Mouse (Mus musculus) kidney, adult 2 months (tissue): ENCODE results near the gene Plin4.
"Not testable (repeated sequence)": the region's sequence is repeated elsewhere in the genome, so short reads cannot be mapped to it uniquely, and the experiment has no call there.

Experiments used
- CTCF ChIP-seq: fragments of 200-500 bp; conservative IDR thresholded peaks from 2 replicates; pipeline ENCODE4 v1.5.1; 2011; ENCODE audit warnings: low read depth, mild to moderate bottlenecking, control low read depth, low read length, moderate library complexity, mixed read lengths; ENCODE audit not compliant: insufficient read depth, insufficient read length
- POLR2A ChIP-seq: fragments of 200-500 bp; IDR thresholded peaks from one replicate; pipeline ENCODE4 v1.6.1; 2011; ENCODE audit warnings: low read depth, low read length, control low read depth

GRCm38 (mm10) chr17:56065715-56066114, 43.9 kb downstream of the Plin4 start:
- not testable (repeated sequence) for TF ChIP-seq POLR2A, CTCF
